8 mouse cellular contexts compared by ENCODE assay signal in genomic region chr8:111061688-111062071, GRCm38 (mm10). TPM values are rescaled to one million over a fixed set of nuclear protein-coding genes. Genes with fewer than 3 reads are reported as not detected.
DNase-seq lines count a peak whose midpoint lies in the region; ATAC-seq and TF ChIP-seq lines count a peak whose summit lies in the region.

No protein-coding gene starts in this region.

- DNase-seq in kidney, adult 18-20 months: no peak
- peak; percentile 53 for DNase-seq in ZHBTc4 (ENCODE audit: low read depth, low spot score)
- DNase-seq in forebrain, postnatal 0 days: no peak
- no peak for DNase-seq in c-Kit-positive CD71-positive TER-119-positive erythroid progenitor cells, embryonic 14.5 days (ENCODE audit: low spot score)
- DNase-seq in spleen, postnatal 10 days (ENCODE audit: low spot score in 2 of 2): no peak
- no peak for DNase-seq in frontal cortex, adult 2 months (ENCODE audit: extremely low spot score in 1 of 2, low spot score in 1 of 2)

- H3K4me1 ChIP-seq in kidney, embryonic 14.5 days (ENCODE audit: control insufficient read depth, insufficient read depth, low read length): peaks cover 11% of the 10 kb centered on the region; the same call in 1 of the 2 replicates
- H3K4me1 ChIP-seq in forebrain, postnatal 0 days (ENCODE audit: insufficient read depth): peaks cover 20% of the 10 kb centered on the region
- peaks cover 24% of the 10 kb centered on the region for H3K4me1 ChIP-seq in liver, embryonic 16.5 days (ENCODE audit: control insufficient read depth, low read depth, low read length)

- no peaks in the 10 kb centered on the region; the same call in 1 of the 2 replicates for H3K27me3 ChIP-seq in kidney, embryonic 14.5 days (ENCODE audit: control insufficient read depth, insufficient read depth, low read length)
- H3K27me3 ChIP-seq in forebrain, postnatal 0 days (ENCODE audit: insufficient read depth, low read length): no peaks in the 10 kb centered on the region
- no peaks in the 10 kb centered on the region for H3K27me3 ChIP-seq in liver, embryonic 16.5 days (ENCODE audit: control insufficient read depth, insufficient read depth, low read depth, low read length)

- no peaks in the 10 kb centered on the region for H3K9me3 ChIP-seq in kidney, embryonic 14.5 days (ENCODE audit: control insufficient read depth, low read length)
- H3K9me3 ChIP-seq in forebrain, postnatal 0 days (ENCODE audit: low read length): no peaks in the 10 kb centered on the region
- H3K9me3 ChIP-seq in liver, embryonic 16.5 days (replicated peaks; ENCODE audit: control insufficient read depth, low read length): no peaks in the 10 kb centered on the region

- peaks cover 7% of the 10 kb centered on the region; the same call in 1 of the 2 replicates for H3K36me3 ChIP-seq in kidney, embryonic 14.5 days (ENCODE audit: control insufficient read depth, insufficient read depth, low read length)
- peaks cover 6% of the 10 kb centered on the region; the same call in 1 of the 2 replicates for H3K36me3 ChIP-seq in forebrain, postnatal 0 days (ENCODE audit: insufficient read depth)
- no peaks in the 10 kb centered on the region for H3K36me3 ChIP-seq in liver, embryonic 16.5 days (ENCODE audit: control insufficient read depth, insufficient read depth)

- ATAC-seq in kidney, embryonic 14.5 days (ENCODE audit: low FRiP score, low TSS enrichment): no peak; the same call in 1 of the 2 replicates
- ATAC-seq in forebrain, postnatal 0 days: 0 out of 2 replicates have a peak, but pooled peaks have one; percentile 0
- ATAC-seq in liver, embryonic 16.5 days (ENCODE audit: low read depth): no peak

- under 1% methylated on average over 14 of the region's 14 CpGs for WGBS in kidney, embryonic 14.5 days
- WGBS in forebrain, postnatal 0 days: 3% methylated on average over 14 of the region's 14 CpGs
- WGBS in liver, embryonic 16.5 days (ENCODE audit: insufficient replicate concordance): 1% methylated on average over 14 of the region's 14 CpGs

- H3K27ac ChIP-seq in kidney, embryonic 14.5 days (ENCODE audit: low read depth, low read length): 0 out of 2 replicates have a peak overlapping the region, but pooled peaks have one; percentile 39
- H3K27ac ChIP-seq in forebrain, postnatal 0 days (ENCODE audit: low read depth, low read length): peak overlapping the region; percentile 89
- no peak overlapping the region for H3K27ac ChIP-seq in liver, embryonic 16.5 days (ENCODE audit: low read length)

- TF ChIP-seq CTCF in forebrain, postnatal 0 days (IDR thresholded peaks at IDR 0.05; ENCODE audit: low read depth): no peak

- peak overlapping the region; percentile 60 for H3K4me3 ChIP-seq in kidney, embryonic 14.5 days (ENCODE audit: low read length)
- peak overlapping the region; percentile 86 for H3K4me3 ChIP-seq in forebrain, postnatal 0 days (ENCODE audit: low read depth, low read length)
- H3K4me3 ChIP-seq in liver, embryonic 16.5 days (ENCODE audit: low read depth, low read length): peak overlapping the region; percentile 72

- H3K9ac ChIP-seq in kidney, embryonic 14.5 days (ENCODE audit: low read depth, low read length): peak overlapping the region; percentile 43
- H3K9ac ChIP-seq in forebrain, postnatal 0 days: peak overlapping the region; percentile 74
- H3K9ac ChIP-seq in liver, embryonic 16.5 days (ENCODE audit: low read depth, low read length): peak overlapping the region; percentile 69

- peak overlapping the region; percentile 66 for H3K4me2 ChIP-seq in kidney, embryonic 14.5 days (replicated peaks; ENCODE audit: low read depth, low read length)
- H3K4me2 ChIP-seq in forebrain, postnatal 0 days (ENCODE audit: low read depth): peak overlapping the region; percentile 69
- peak overlapping the region; percentile 86 for H3K4me2 ChIP-seq in liver, embryonic 16.5 days (ENCODE audit: low read depth, low read length)

RNA-seq across cellular contexts. Expression of gene Exosc6, which starts 5.5 kb away (rescaled TPM):
- polyA plus RNA-seq in kidney, embryonic 14.5 days (2014; fragmentation: Nextera tagmentation; extraction: Ambion mirVana): 53.3 and 77.3 TPM in 2 replicates
- total RNA-seq in forebrain, postnatal 0 days (2014; rRNA removed): 2.8 TPM in 1 of 2 replicates, not detected in the other
- not detected in 2 replicates for polyA plus RNA-seq in forebrain, postnatal 0 days (2015; fragmentation: Nextera tagmentation; extraction: Ambion mirVana)
- polyA plus RNA-seq in liver, embryonic 16.5 days (2015; fragmentation: Nextera tagmentation; extraction: Ambion mirVana): not detected in 2 replicates
- polyA plus RNA-seq in frontal cortex, adult 2 months (2012; rRNA removed): not detected in 2 replicates

RNA-seq across cellular contexts. Expression of gene Aars, which starts 28.7 kb away (rescaled TPM):
- 37.9 and 59.7 TPM in 2 replicates for polyA plus RNA-seq in kidney, embryonic 14.5 days (2014; fragmentation: Nextera tagmentation; extraction: Ambion mirVana)
- 79.3 and 106 TPM in 2 replicates for total RNA-seq in forebrain, postnatal 0 days (2014; rRNA removed)
- 67.4 and 74.5 TPM in 2 replicates for polyA plus RNA-seq in forebrain, postnatal 0 days (2015; fragmentation: Nextera tagmentation; extraction: Ambion mirVana)
- 49.9 and 51.8 TPM in 2 replicates for polyA plus RNA-seq in liver, embryonic 16.5 days (2015; fragmentation: Nextera tagmentation; extraction: Ambion mirVana)
- 65.7 and 70.7 TPM in 2 replicates for polyA plus RNA-seq in frontal cortex, adult 2 months (2012; rRNA removed)

RNA-seq across cellular contexts. Expression of gene Ddx19b, which starts 30.1 kb away (rescaled TPM):
- 2.3 and 6.7 TPM in 2 replicates for polyA plus RNA-seq in kidney, embryonic 14.5 days (2014; fragmentation: Nextera tagmentation; extraction: Ambion mirVana)
- total RNA-seq in forebrain, postnatal 0 days (2014; rRNA removed): 12.5 and 16.8 TPM in 2 replicates
- 4.9 and 5.5 TPM in 2 replicates for polyA plus RNA-seq in forebrain, postnatal 0 days (2015; fragmentation: Nextera tagmentation; extraction: Ambion mirVana)
- 2.6 and 2.7 TPM in 2 replicates for polyA plus RNA-seq in liver, embryonic 16.5 days (2015; fragmentation: Nextera tagmentation; extraction: Ambion mirVana)
- polyA plus RNA-seq in frontal cortex, adult 2 months (2012; rRNA removed): 14.2 TPM in 2 replicates

RNA-seq across cellular contexts. Expression of gene Clec18a, which starts 30.5 kb away (rescaled TPM):
- polyA plus RNA-seq in kidney, embryonic 14.5 days (2014; fragmentation: Nextera tagmentation; extraction: Ambion mirVana): 51.6 and 59.0 TPM in 2 replicates
- 0.33 and 0.38 TPM in 2 replicates for total RNA-seq in forebrain, postnatal 0 days (2014; rRNA removed)
- 0.42 and 0.54 TPM in 2 replicates for polyA plus RNA-seq in forebrain, postnatal 0 days (2015; fragmentation: Nextera tagmentation; extraction: Ambion mirVana)
- polyA plus RNA-seq in liver, embryonic 16.5 days (2015; fragmentation: Nextera tagmentation; extraction: Ambion mirVana): not detected in 2 replicates
- polyA plus RNA-seq in frontal cortex, adult 2 months (2012; rRNA removed): 4.1 and 4.4 TPM in 2 replicates

RNA-seq across cellular contexts. Expression of gene Pdpr, which starts 32.8 kb away (rescaled TPM):
- 3.9 and 8.6 TPM in 2 replicates for polyA plus RNA-seq in kidney, embryonic 14.5 days (2014; fragmentation: Nextera tagmentation; extraction: Ambion mirVana)
- 27.5 and 31.5 TPM in 2 replicates for total RNA-seq in forebrain, postnatal 0 days (2014; rRNA removed)
- polyA plus RNA-seq in forebrain, postnatal 0 days (2015; fragmentation: Nextera tagmentation; extraction: Ambion mirVana): 5.8 and 9.3 TPM in 2 replicates
- polyA plus RNA-seq in liver, embryonic 16.5 days (2015; fragmentation: Nextera tagmentation; extraction: Ambion mirVana): 2.5 and 2.9 TPM in 2 replicates
- polyA plus RNA-seq in frontal cortex, adult 2 months (2012; rRNA removed): 12.9 and 15.8 TPM in 2 replicates

Comparison
In these comparisons a context has a peak if more than half of its experiments do, and no peak if none do; other contexts are left out.
1. RNA of gene Exosc6, which starts 5.5 kb away (polyA plus RNA-seq): 53.3 to 77.3 TPM in kidney, embryonic 14.5 days; not detected in forebrain, postnatal 0 days, not detected in liver, embryonic 16.5 days and not detected in frontal cortex, adult 2 months; every median in the first group is over 10 times any median in the second.
2. Peak in every context shown above with its lines, with median percentiles within 50 percentile points of each other: H3K4me2 ChIP-seq, H3K4me3 ChIP-seq and H3K9ac ChIP-seq.